Comparison of ENCODE assay signal across 9 mouse cellular contexts in the genomic region with DNA sequence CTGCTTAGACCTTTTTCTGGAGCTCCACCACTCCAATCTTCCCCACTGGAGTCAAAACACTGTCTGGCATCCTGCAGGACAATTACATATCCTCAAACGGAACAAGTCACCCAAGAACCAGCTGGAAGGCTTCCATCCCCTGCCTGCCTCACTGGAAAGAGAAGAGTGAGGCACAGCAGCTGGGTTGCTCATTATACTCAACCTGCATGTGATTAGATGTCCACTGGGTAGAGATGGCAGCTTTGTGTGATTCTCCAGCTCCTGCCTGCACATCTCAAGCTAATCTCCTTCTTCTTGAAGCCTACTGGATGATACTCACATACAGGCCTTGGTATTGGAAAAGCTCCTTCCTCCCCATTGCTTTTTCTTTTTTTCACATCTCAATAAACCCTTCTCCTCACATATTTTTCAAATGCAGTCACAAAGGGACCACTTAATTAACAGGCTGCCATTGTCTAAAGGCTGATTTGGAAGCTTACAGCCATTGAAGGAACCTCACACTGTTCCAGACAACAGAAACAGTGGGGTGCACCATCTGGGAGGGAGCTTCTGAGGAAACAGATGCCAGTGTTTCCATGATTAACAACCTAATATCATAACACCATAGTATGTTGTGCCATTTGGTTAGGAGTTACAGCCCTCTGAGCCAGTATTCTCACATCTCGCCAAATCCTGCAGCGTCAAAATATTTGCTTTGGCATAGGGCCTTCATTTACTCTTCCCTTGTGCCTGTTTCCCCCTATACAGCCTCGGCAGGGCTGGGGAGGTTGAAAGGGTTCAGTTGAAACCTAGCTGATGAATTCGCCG.
DNase-seq lines count a peak whose midpoint lies in the region; ATAC-seq lines count a peak whose summit lies in the region.
"Had no signal": no experiment of that assay in that cellular context is flagged by ENCODE, and none has a peak within 500 bp of the region (broad histone marks: within the 10 kb centered on the region; RNA-seq: fewer than 3 reads in every experiment).

No protein-coding gene starts in this region.

- DNase-seq in heart, adult 8-10 months (ENCODE audit: low spot score), result peak; percentile 8
- DNase-seq in heart, postnatal 4 days, result no peak
- DNase-seq in urinary bladder, postnatal 14 days (ENCODE audit: low spot score), result peak; percentile 25
- DNase-seq in urinary bladder, postnatal 25 days (ENCODE audit: low spot score), result no peak
- peak; percentile 26 for DNase-seq in layer of hippocampus, adult 9-10 months (ENCODE audit: low spot score)
- DNase-seq in left cerebral cortex, adult 9 months (ENCODE audit: low spot score in 2 of 2), result no peak
- no peak for DNase-seq in testis, postnatal 10 days (ENCODE audit: low spot score)
- DNase-seq: right cerebral cortex, postnatal 14 days had no signal

- no peak for ATAC-seq in frontal cortex, adult (ENCODE audit: low TSS enrichment)

Comparison
In these comparisons a context has a peak if more than half of its experiments do, and no peak if none do; other contexts are left out.
1. DNase-seq: peak in heart, adult 8-10 months (single experiment), urinary bladder, postnatal 14 days (single experiment) and layer of hippocampus, adult 9-10 months (single experiment); none in heart, postnatal 4 days (single experiment), urinary bladder, postnatal 25 days (single experiment), left cerebral cortex, adult 9 months (0 of 2) and testis, postnatal 10 days (single experiment).